29 mouse cellular contexts compared by ENCODE assay signal in the genomic region with DNA sequence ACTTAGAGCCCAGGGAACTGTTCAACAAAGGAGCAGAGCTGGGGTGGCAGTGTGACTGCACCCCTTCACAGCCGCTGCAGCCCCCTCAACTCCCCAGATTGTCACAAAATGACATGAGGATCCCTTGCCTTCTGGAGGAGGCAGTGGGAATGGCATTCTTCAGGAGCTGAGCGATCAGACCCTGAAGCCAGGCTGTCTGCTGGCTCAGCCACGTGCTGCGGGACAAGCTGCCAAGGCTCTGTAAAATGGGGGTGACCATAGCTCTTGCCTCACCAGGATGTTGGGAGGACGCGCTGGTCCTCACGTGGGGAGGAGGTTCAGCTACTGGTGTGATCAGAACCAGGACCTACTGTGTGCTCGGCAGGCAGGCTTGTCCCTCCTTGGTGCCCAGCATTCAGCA. TPM values are rescaled to one million over a fixed set of nuclear protein-coding genes. Genes with fewer than 3 reads are reported as not detected.
DNase-seq lines count a peak whose midpoint lies in the region; ATAC-seq and TF ChIP-seq lines count a peak whose summit lies in the region.
"Had no signal": no experiment of that assay in that cellular context is flagged by ENCODE, and none has a peak within 500 bp of the region (broad histone marks: within the 10 kb centered on the region; RNA-seq: fewer than 3 reads in every experiment).

No protein-coding gene starts in this region.

- no peak overlapping the region for H3ac ChIP-seq in myocyte (ENCODE audit: control insufficient read depth, insufficient read length)

- H3K4me3 ChIP-seq in megakaryocyte, embryonic 14.5 days (replicated peaks) = peak overlapping the region; percentile 31
- H3K4me3 ChIP-seq in myocyte = no peak overlapping the region
- H3K4me3 ChIP-seq: embryonic facial prominence, embryonic 12.5 days; erythroblast, embryonic 14.5 days; forebrain, embryonic 12.5 days; hindbrain, embryonic 10.5 days; limb, embryonic 15.5 days; midbrain, embryonic 10.5 days had no signal

- ATAC-seq in megakaryocyte, adult 5-6 weeks (ENCODE audit: poor library complexity, severe bottlenecking) = no peak
- ATAC-seq: hindbrain, postnatal 0 days; intestine, embryonic 16.5 days; midbrain, embryonic 16.5 days; Patski had no signal

- no peak overlapping the region for H3K4me2 ChIP-seq in myocyte (ENCODE audit: low read depth)
- H3K4me2 ChIP-seq: embryonic facial prominence, embryonic 12.5 days; forebrain, embryonic 12.5 days; heart, embryonic 11.5 days; limb, embryonic 15.5 days; lung, embryonic 14.5 days had no signal

- H3K36me3 ChIP-seq in megakaryocyte, embryonic 14.5 days (replicated peaks; ENCODE audit: low read length) = peaks cover 19% of the 10 kb centered on the region
- no peaks in the 10 kb centered on the region for H3K36me3 ChIP-seq in myocyte (ENCODE audit: control insufficient read depth, insufficient read depth)
- H3K36me3 ChIP-seq: embryonic facial prominence, embryonic 12.5 days; forebrain, embryonic 12.5 days had no signal

- H3K79me2 ChIP-seq in myocyte (ENCODE audit: control insufficient read depth, insufficient read depth) = no peaks in the 10 kb centered on the region

- H3K4me1 ChIP-seq in megakaryocyte, embryonic 14.5 days = no peaks in the 10 kb centered on the region; the same call in 1 of the 2 replicates
- H3K4me1 ChIP-seq: embryonic facial prominence, embryonic 12.5 days; forebrain, embryonic 12.5 days had no signal

- peaks cover 34% of the 10 kb centered on the region for H3K27me3 ChIP-seq in megakaryocyte, embryonic 14.5 days (replicated peaks)
- H3K27me3 ChIP-seq in myocyte (ENCODE audit: control insufficient read depth, insufficient read depth, insufficient read length) = no peaks in the 10 kb centered on the region
- H3K27me3 ChIP-seq: embryonic facial prominence, embryonic 12.5 days; forebrain, embryonic 12.5 days; limb, embryonic 15.5 days; Patski had no signal

- H3K9me3 ChIP-seq in megakaryocyte, embryonic 14.5 days = no peaks in the 10 kb centered on the region
- H3K9me3 ChIP-seq: embryonic facial prominence, embryonic 12.5 days; forebrain, embryonic 12.5 days; hindbrain, embryonic 10.5 days; limb, embryonic 15.5 days; midbrain, embryonic 10.5 days had no signal

- peak; percentile 64 to 76 for DNase-seq in frontal cortex, postnatal 36 days (ENCODE audit: low spot score in 2 of 2)
- DNase-seq in frontal cortex, postnatal 10 days (ENCODE audit: low spot score in 2 of 2) = no peak
- peak; percentile 65 for DNase-seq in telencephalon, adult 2 months (ENCODE audit: low read depth, low spot score)
- DNase-seq in adrenal gland, postnatal 4 days (ENCODE audit: low spot score in 2 of 2) = no peak
- no peak for DNase-seq in kidney, postnatal 36 days
- DNase-seq: cerebellum, adult 2 months; gastrocnemius, postnatal 14 days; heart, adult 11 months; kidney, adult 9 months; kidney, postnatal 14 days; layer of hippocampus, adult 9-11 months; lung, embryonic 14.5 days; lung, postnatal 4 days; thymus, postnatal 25 days had no signal

- no peak for TF ChIP-seq POLR2A in myocyte (IDR thresholded peaks at IDR 0.05; ENCODE audit: insufficient read length, low read depth)

TF ChIP-seq in myocyte, 11 proteins besides CTCF, POLR2A, EP300 and RAD21:
- TF ChIP-seq MAX (IDR thresholded peaks at IDR 0.05; ENCODE audit: low read depth) (no peak), USF1 (IDR thresholded peaks at IDR 0.05; ENCODE audit: low read depth) (no peak), MYOD1 (IDR thresholded peaks at IDR 0.05; ENCODE audit: control insufficient read depth in 1 of 3, insufficient read length in 2 of 3, low read depth in 2 of 3) (no peak), POLR2AphosphoS2 (IDR thresholded peaks at IDR 0.05; ENCODE audit: insufficient read length, low read depth) (peak; percentile 50), REST (IDR thresholded peaks at IDR 0.05; ENCODE audit: insufficient read depth, insufficient read length) (no peak)

RNA-seq across cellular contexts. Expression of gene Wnt4, which starts 17.7 kb away (rescaled TPM):
- polyA plus RNA-seq in megakaryocyte, embryonic 14.5 days (2012; ENCODE audit: insufficient read depth, low replicate concordance) = not detected in 2 replicates
- total RNA-seq in megakaryocyte, adult 5-6 weeks (2015) = not detected in 2 replicates
- not detected in 2 replicates for total RNA-seq in megakaryocyte, adult 5-6 weeks (2017)
- 5.2 TPM for polyA plus RNA-seq in myocyte (2012; fragmentation: generic; extraction: Trizol)
- total RNA-seq in adrenal gland, postnatal 4 days (2021) = 10 to 100 TPM; 68.5 to 70.1 TPM
- total RNA-seq: common myeloid progenitor, adult 5-6 weeks had no signal

Comparison
In these comparisons a context has a peak if more than half of its experiments do, and no peak if none do; other contexts are left out.
1. DNase-seq: peak in frontal cortex, postnatal 36 days (2 of 2) and telencephalon, adult 2 months (single experiment); none in frontal cortex, postnatal 10 days (0 of 2), adrenal gland, postnatal 4 days (0 of 2) and kidney, postnatal 36 days (0 of 2).
2. RNA of gene Wnt4, which starts 17.7 kb away (total RNA-seq): 68.5 to 70.1 TPM in adrenal gland, postnatal 4 days; not detected in megakaryocyte, adult 5-6 weeks; every median in the first group is over 10 times any median in the second.